Mouse (Mus musculus) liver, adult 2 months (tissue): ENCODE results near the gene Nbea.

Experiments
- CTCF ChIP-seq: fragments of 200-500 bp; IDR thresholded peaks from 2 replicates; pipeline ENCODE4 v1.5.1; 2011; ENCODE audit warnings: low read depth, low read length, control low read depth
- POLR2A ChIP-seq: fragments of 200-500 bp; IDR thresholded peaks from 2 replicates; pipeline ENCODE4 v1.6.1; 2011; ENCODE audit warnings: low read length, control low read depth; ENCODE audit not compliant: insufficient read depth; ENCODE audit errors: extremely low read depth

DNA sequence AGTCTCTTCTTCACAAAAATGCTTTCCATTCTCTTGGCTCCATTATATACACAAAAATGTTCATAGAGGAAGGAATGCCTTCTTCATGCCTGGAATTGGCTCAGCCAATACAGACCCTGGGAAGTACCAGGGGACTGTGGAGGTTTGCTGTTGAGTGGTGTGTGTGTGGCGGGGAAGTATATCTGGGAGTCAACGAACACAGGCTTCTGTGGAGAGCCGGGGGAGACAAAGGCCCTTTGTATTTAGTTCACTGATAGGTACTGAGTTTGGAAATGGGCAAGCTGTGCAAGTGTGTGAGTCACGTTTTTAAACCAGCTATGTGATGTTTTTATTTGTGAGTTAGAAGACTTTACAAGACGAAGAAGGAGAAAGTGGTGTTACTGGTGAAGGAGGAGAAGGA lies 517.6 kb downstream of the Nbea start:
- TF ChIP-seq POLR2A (no peak), CTCF (no peak)
